Mouse (Mus musculus): ENCODE data around the gene Gnl2. TPM values are rescaled to one million over a fixed set of nuclear protein-coding genes. Genes with fewer than 3 reads are reported as not detected.

The Gnl2 gene
- polyA plus RNA-seq, 1 experiment from 2014 or later = 78.3 TPM

GRCm38 (mm10) chr4:125101334-125101733, 84.9 kb downstream of the Gnl2 start:
- no peaks in the 10 kb centered on the region for H3K27me3 ChIP-seq
- ATAC-seq (ENCODE audit: borderline replicate concordance, extremely low read depth, low FRiP score, low TSS enrichment) = no peak
- H3K36me3 ChIP-seq = peaks cover 16% of the 10 kb centered on the region
- H3K9ac ChIP-seq = no peak overlapping the region
- H3K4me1 ChIP-seq = no peaks in the 10 kb centered on the region
- WGBS = 78% methylated on average over 13 of the region's 13 CpGs
- no peak overlapping the region for H3K27ac ChIP-seq
- no peak overlapping the region for H3K4me3 ChIP-seq
- no peaks in the 10 kb centered on the region for H3K9me3 ChIP-seq
- no peak overlapping the region for H3K4me2 ChIP-seq

Other genes starting within 250 kb of the Gnl2 start
- 12.8 and 13.2 TPM in 2 replicates for gene Mtf1, start 214.5 kb upstream of the Gnl2 start, polyA plus RNA-seq (2015; fragmentation: Nextera tagmentation; extraction: Ambion mirVana)
- gene Yrdc, start 165.9 kb upstream of the Gnl2 start, polyA plus RNA-seq (2015; fragmentation: Nextera tagmentation; extraction: Ambion mirVana) = 36.1 and 40.5 TPM in 2 replicates
- 58.2 and 59.0 TPM in 2 replicates for gene 1110065P20Rik, start 165.4 kb upstream of the Gnl2 start, polyA plus RNA-seq (2015; fragmentation: Nextera tagmentation; extraction: Ambion mirVana)
- 0.42 and 0.59 TPM in 2 replicates for gene Maneal, start 154.4 kb upstream of the Gnl2 start, polyA plus RNA-seq (2015; fragmentation: Nextera tagmentation; extraction: Ambion mirVana)
- not detected in 2 replicates for gene Epha10, start 135.7 kb upstream of the Gnl2 start, polyA plus RNA-seq (2015; fragmentation: Nextera tagmentation; extraction: Ambion mirVana)
- 11.9 and 13.1 TPM in 2 replicates for gene 9930104L06Rik, start 79.5 kb upstream of the Gnl2 start, polyA plus RNA-seq (2015; fragmentation: Nextera tagmentation; extraction: Ambion mirVana)
- 154 and 166 TPM in 2 replicates for gene Cdca8, start 77.3 kb upstream of the Gnl2 start, polyA plus RNA-seq (2015; fragmentation: Nextera tagmentation; extraction: Ambion mirVana)
- gene Rspo1, start 30.2 kb upstream of the Gnl2 start, polyA plus RNA-seq (2015; fragmentation: Nextera tagmentation; extraction: Ambion mirVana) = 7.4 and 9.5 TPM in 2 replicates
- 1.7 and 2.0 TPM in 2 replicates for gene Dnali1, start 49.1 kb downstream of the Gnl2 start, polyA plus RNA-seq (2015; fragmentation: Nextera tagmentation; extraction: Ambion mirVana)
- gene Snip1, start 50.1 kb downstream of the Gnl2 start, polyA plus RNA-seq (2015; fragmentation: Nextera tagmentation; extraction: Ambion mirVana) = 31.0 and 32.9 TPM in 2 replicates
- 52.3 and 53.4 TPM in 2 replicates for gene Meaf6, start 68.5 kb downstream of the Gnl2 start, polyA plus RNA-seq (2015; fragmentation: Nextera tagmentation; extraction: Ambion mirVana)
- gene Zc3h12a, start 111.3 kb downstream of the Gnl2 start, polyA plus RNA-seq (2015; fragmentation: Nextera tagmentation; extraction: Ambion mirVana) = 0.57 and 0.60 TPM in 2 replicates

Measured in lung, embryonic 15.5 days (tissue).